Mouse (Mus musculus) heart, adult 2 months (tissue): ENCODE measurements around the gene Tex2.

Experiments used
- CTCF ChIP-seq: fragments of 200-600 bp; IDR thresholded peaks from 2 replicates; pipeline ENCODE4 v1.8.1; 2022; ENCODE audit warnings: antibody characterized with exemption, mild to moderate bottlenecking, moderate library complexity
- EP300 ChIP-seq: fragments of 200-500 bp; IDR thresholded peaks from 2 replicates; pipeline ENCODE4 v1.6.1; 2011; ENCODE audit warnings: low read depth, low read length, control low read depth; ENCODE audit not compliant: insufficient read depth
- POLR2A ChIP-seq: fragments of 200-500 bp; IDR thresholded peaks from 2 replicates; pipeline ENCODE4 v1.6.1; 2011; ENCODE audit warnings: mild to moderate bottlenecking, low read depth, low read length, control low read depth; ENCODE audit not compliant: insufficient read depth

- TF ChIP-seq POLR2A (no peak), CTCF (no peak), EP300 (no peak)
Observed at GRCm38 (mm10) chr11:106460671-106461070, 152.6 kb downstream of the Tex2 start.
